Mouse (Mus musculus) E14TG2a.4 (cell line): ENCODE measurements at regions not wholly inside any gene's neighbourhood (a gene's known extent, or its start where the extent isn't known, plus 50 kb on each side); places are given as distances from the start of the nearest gene placed in this dataset.

Experiments used
- CTCF ChIP-seq: conservative IDR thresholded peaks from 2 replicates; pipeline ENCODE4 v1.5.1; 2014; ENCODE audit warnings: low read length
- NANOG ChIP-seq: IDR thresholded peaks from 2 replicates; pipeline ENCODE4 v1.6.1; 2014; ENCODE audit warnings: borderline replicate concordance, low read length, mixed read lengths

- TF ChIP-seq CTCF (no peak), NANOG (no peak)
Observed at GRCm38 (mm10) chr6:50734701-50735100, 80.5 kb upstream of the Npvf start.
